Mouse (Mus musculus) spleen, adult 10 weeks (tissue): Measurements from ENCODE around the gene Naip6. TPM values are rescaled to one million over a fixed set of nuclear protein-coding genes. Genes with fewer than 3 reads are reported as not detected.

Experiments used
- polyA plus RNA-seq: library from polyadenylated mRNA; stranded (reverse); fragments of 350-450 nt; fragmentation: Illumina TruSeq; extraction: RNeasy Lipid Tissue Mini Kit (QIAGEN cat#74804); gene quantifications from one replicate; pipeline ENCODE4 v1.2.3, GENCODE M21; 2015; ENCODE audit warnings: low replicate concordance; ENCODE audit not compliant: insufficient read depth

Naip6 gene
- 13.6 TPM for polyA plus RNA-seq

DNA sequence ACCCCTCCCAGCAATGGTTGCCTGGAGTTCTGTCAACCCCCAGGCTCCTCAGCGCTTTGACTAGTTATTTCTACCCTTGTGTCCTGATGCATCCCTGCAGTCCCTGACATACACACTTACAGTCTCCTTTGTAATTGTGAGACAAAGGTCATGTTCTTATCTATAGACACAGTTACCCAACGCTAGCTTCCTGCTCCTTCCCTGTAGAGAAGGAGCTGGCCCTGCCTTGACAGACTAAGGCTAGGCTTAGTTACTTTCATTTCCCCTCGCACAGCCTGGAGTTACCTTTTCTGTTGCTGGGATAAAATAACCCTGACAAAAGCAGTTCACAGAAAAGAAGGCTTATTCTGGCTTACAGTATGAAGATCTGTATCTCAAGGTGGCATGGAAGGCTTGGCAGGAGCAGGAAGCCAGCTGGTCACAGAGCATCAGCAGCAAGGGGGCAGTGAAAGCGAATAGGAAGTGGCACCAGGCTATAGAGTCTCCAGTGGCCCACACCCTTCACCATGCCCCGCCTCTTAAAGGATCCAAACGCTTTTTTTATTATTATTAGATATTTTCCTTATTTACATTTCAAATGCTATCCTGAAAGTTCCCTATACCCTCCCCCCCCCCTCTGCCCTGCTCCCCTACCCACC is at the start of gene Naip6:
Gene Naip6 (minus strand): TSS at position 419 of the 638 bp plus-strand sequence.

DNA sequence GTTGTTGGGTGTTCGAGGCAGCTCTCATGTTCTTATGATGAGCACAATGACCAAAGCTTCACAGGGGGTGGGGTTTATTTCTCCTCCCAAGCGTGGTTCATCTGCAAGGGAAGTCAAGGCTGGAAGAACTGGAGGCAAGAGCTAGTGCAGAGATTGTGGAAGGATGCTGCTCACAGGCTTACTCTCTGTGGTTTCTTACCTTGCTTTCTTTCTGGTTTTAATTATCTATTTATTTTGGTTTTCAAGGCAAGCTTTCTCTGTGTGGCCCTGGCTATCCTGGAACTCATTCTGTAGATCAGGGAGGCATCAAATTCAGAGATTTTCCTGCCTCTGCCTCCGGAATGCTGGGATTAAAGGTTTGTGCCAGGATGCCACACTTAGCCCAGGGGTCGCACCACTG is 71.3 kb downstream of the Naip6 start, which contains the start of gene Naip5:
Gene Naip5 (minus strand): TSS at position 101 of the 400 bp plus-strand sequence.

Other genes with a start within 250 kb of the Naip6 start
- 44.7 TPM for gene Bdp1, start 213.6 kb downstream of the Naip6 start, polyA plus RNA-seq
- gene Serf1, start 209.7 kb downstream of the Naip6 start, polyA plus RNA-seq, result 7.6 TPM
- gene Smn1, start 192.8 kb downstream of the Naip6 start, polyA plus RNA-seq, result 43.8 TPM
- gene Naip2, start 115.6 kb downstream of the Naip6 start, polyA plus RNA-seq, result 18.7 TPM
- gene Naip5, start 71.4 kb downstream of the Naip6 start, polyA plus RNA-seq, result 22.0 TPM
- 4.4 TPM for gene Naip1, start 135.2 kb upstream of the Naip6 start, polyA plus RNA-seq
- gene Gtf2h2, start 174.9 kb upstream of the Naip6 start, polyA plus RNA-seq, result 74.5 TPM
- gene Ocln, start 235.0 kb upstream of the Naip6 start, polyA plus RNA-seq, result 0.15 TPM